Mouse (Mus musculus) gastrocnemius, adult 2 months (tissue): ENCODE data around the gene Cacng4. TPM values are rescaled to one million over a fixed set of nuclear protein-coding genes. Genes with fewer than 3 reads are reported as not detected.

Source experiments
- DNase-seq: peaks from one replicate; pipeline ENCODE4 v3.0.0; 2022
- H3K27ac ChIP-seq: fragments of 200-600 bp; 2 replicates; pipeline ENCODE4 v1.8.1; 2022; ENCODE audit warnings: mild to moderate bottlenecking
- H3K4me3 ChIP-seq: fragments of 200-600 bp; 2 replicates; pipeline ENCODE4 v1.8.1; 2022; ENCODE audit warnings: mild to moderate bottlenecking, moderate library complexity
- CTCF ChIP-seq: fragments of 200-600 bp; IDR thresholded peaks from 2 replicates; pipeline ENCODE4 v1.8.1; 2022; ENCODE audit warnings: antibody characterized with exemption, mild to moderate bottlenecking, moderate library complexity
- intact Hi-C: fragments of 180-260 bp; cut with DNase I; formaldehyde crosslinking; loops from one replicate; pipeline ENCODE4 v1.15.1; 2025
- total RNA-seq, 2 experiments: library from RNA; stranded (reverse); gene quantifications; 2 replicates each; pipeline ENCODE4 v1.2.3; 2021

Cacng4 gene
- total RNA-seq, 2 experiments from 2014 or later, result not detected

GRCm38 (mm10) chr11:107728073-107728863, 66.1 kb downstream of the Cacng4 start:
- peak; percentile 62 for DNase-seq
- no peak; the same call in 1 of the 2 replicates for TF ChIP-seq CTCF
- intact Hi-C loops, result loop anchor here (2.0 kb wide), 1 partner anchor 51 kb away; no protein-coding TSS in a partner anchor
- H3K4me3 ChIP-seq, result no peak overlapping the region
- H3K27ac ChIP-seq, result peak overlapping the region; percentile 91; the same call in 1 of the 2 replicates

GRCm38 (mm10) chr11:107724603-107725002, 69.8 kb downstream of the Cacng4 start:
- Histone ChIP-seq H3K4me3 (no peak overlapping the region), H3K27ac (no peak overlapping the region)
- intact Hi-C loops, result no loop called here
- no peak for DNase-seq
- no peak for TF ChIP-seq CTCF

DNA sequence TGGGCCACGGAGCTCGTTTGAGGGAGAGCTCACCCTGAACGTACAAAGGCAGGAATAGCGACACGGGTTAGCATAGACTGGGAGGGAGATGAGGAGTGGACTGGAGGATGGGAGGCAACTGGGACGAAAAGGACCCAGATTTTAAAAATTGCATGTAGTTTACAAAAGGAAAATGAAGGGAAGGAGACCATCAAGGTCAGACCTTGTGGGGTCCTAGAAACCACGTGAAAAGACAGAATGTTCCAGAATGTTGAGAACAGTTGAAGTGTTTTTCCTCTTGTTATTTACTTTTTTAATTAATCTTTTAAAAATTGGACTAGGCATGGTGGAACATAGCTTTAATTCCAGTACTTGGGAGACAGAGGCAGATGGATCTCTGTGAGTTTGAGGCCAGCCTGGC, 73.3 kb downstream of the Cacng4 start:
- DNase-seq, result no peak
- intact Hi-C loops, result no loop called here
- TF ChIP-seq CTCF, result no peak
- Histone ChIP-seq H3K4me3 (no peak overlapping the region), H3K27ac (no peak overlapping the region)

DNA sequence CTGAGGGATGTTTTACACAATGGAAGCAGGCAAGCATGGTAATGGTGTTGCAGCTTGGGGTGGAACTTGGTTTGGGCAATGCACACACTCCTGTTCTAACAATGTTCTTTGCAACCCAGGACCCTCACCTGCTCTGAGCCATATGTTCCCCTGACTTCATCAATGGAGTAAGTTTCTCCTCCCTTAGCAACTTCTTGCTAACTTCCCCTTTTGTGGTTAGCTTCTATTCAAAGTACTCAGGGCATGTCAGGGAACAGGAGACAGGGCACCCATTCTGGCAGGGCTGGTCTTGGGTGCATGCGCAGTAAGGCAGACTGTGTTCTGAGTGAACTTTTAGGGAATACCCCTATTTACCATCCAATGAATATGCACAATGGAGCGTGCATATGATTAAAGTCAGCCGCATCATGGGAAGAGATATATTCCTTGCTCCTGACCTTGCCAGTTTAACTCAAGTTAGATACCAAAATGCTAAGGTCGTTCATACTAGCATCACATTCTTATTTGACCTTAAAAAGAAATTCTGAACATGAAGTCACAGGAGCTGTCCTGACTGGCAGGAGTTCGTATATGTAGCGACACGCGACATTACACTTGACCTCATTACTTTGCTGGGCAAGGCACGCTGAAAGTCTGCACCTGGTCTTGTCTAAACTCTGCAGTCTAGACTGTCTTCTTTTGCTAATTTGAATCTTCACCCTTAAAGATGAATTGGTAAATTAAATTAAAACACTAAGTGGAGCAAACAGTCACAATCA, 73.9 kb downstream of the Cacng4 start:
- no peak overlapping the region for H3K27ac ChIP-seq
- no peak for DNase-seq
- no peak overlapping the region for H3K4me3 ChIP-seq
- intact Hi-C loops, result no loop called here
- no peak for TF ChIP-seq CTCF

DNA sequence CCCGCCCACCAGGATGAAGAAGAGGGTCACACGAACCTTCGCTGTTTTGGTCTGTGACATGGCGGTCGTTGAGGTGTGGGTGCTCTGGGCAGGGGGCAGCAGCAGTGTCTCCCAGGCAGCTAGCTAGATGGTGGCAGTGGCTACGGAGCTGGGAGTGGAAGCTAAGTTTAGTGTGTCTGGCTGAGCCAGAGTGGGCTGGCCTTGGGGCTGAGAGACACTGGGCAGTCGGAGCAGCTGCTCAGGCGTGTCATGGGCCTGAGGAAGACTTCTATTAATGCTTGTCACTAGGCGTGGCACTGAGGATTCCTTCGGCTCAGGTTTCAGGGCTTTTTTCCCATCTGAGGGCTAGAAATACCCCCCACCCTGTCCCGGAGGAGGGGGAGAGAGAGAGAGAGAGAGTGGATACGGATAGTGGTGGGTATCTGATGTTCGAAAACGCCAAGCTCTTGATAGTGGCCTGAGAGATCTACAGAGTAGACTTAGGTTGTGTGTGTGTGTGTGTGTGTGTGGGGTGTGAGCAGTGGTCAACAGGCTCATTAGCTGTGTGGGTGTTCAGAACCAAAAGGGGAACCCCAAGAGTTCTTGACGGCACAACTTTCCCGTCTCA, 77.9 kb downstream of the Cacng4 start, which contains the start of gene Cacng1:
Gene Cacng1 (minus strand): TSS at position 191 of the 607 bp plus-strand sequence.
- peak within 1 kb of the TSS; percentile 77 for H3K4me3 ChIP-seq
- DNase-seq, result peak; percentile 88
- intact Hi-C loops, result no loop called here

GRCm38 (mm10) chr11:107714368-107714767, 80.0 kb downstream of the Cacng4 start:
- intact Hi-C loops, result no loop called here
- peak; percentile 84 for DNase-seq
- Histone ChIP-seq H3K4me3 (peak overlapping the region; percentile 77), H3K27ac (peak overlapping the region; percentile 93)
- TF ChIP-seq CTCF, result no peak

More for the DNA sequence above, 77.9 kb downstream of the Cacng4 start, which contains the start of gene Cacng1:
- peak within 1 kb of the TSS; percentile 93 for H3K27ac ChIP-seq
- no peak for TF ChIP-seq CTCF

- Histone ChIP-seq H3K4me3 (no peak overlapping the region), H3K27ac (no peak overlapping the region; the same call in 1 of the 2 replicates)
- no peak for DNase-seq
- TF ChIP-seq CTCF, result no peak
- intact Hi-C loops, result no loop called here
Observed at GRCm38 (mm10) chr11:107710379-107710778, 84.0 kb downstream of the Cacng4 start.

GRCm38 (mm10) chr11:107707897-107708610, 86.3 kb downstream of the Cacng4 start:
- no peak for TF ChIP-seq CTCF
- intact Hi-C loops, result no loop called here
- DNase-seq, result no peak

GRCm38 (mm10) chr11:107705476-107706074, 88.8 kb downstream of the Cacng4 start:
- Histone ChIP-seq H3K27ac (peak overlapping the region; percentile 12; the same call in 1 of the 2 replicates), H3K4me3 (no peak overlapping the region)
- no peak for TF ChIP-seq CTCF
- DNase-seq, result no peak
- intact Hi-C loops, result no loop called here

More at GRCm38 (mm10) chr11:107707897-107708610, 86.3 kb downstream of the Cacng4 start:
- peak overlapping the region; percentile 28; the same call in 1 of the 2 replicates for H3K27ac ChIP-seq
- no peak overlapping the region for H3K4me3 ChIP-seq

- no peak for DNase-seq
- Histone ChIP-seq H3K4me3 (no peak overlapping the region), H3K27ac (no peak overlapping the region)
- no peak for TF ChIP-seq CTCF
- intact Hi-C loops, result no loop called here
Observed at GRCm38 (mm10) chr11:107705060-107705459, 89.3 kb downstream of the Cacng4 start.

DNA sequence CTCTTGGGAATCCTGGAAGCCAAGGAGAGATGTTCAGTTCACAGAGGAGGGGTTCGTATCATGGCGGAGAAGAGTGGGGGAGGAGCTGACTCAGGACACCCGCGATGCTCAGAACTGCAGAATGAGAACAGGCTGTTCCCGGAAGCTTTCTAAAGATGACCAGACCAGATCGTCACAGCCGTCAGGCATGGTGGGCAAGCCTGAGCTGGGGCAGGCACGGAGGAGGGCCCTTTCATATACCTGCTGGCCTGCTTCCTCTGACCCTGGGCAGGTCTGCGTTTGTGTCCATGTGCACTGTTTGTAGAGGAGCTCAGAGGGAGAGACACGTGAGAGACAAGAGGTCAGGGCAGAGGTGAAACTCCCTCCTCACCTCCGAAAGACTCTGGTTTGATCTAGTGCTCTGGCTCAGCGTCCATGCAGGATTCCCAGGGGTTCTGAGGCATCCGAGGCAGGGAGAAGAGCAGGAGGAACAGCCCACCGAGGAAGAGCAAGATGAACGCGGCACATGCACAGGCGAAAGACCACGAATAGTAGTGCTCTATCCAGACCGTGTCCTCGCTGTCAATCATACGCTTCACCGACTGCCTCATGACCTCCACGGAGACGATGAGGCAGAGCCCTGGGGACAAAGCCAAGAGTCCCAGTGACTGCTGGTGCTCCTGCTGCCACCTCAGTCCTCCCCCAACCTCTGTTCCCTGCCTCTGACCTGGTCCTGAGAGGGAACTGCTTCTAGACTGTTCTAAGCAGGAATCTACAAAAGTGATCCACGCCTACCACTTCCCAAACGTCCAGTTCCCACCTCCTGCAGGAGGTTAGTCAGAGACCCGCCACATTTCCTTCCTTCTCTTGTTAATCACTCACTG, 90.9 kb downstream of the Cacng4 start:
- TF ChIP-seq CTCF, result no peak
- Histone ChIP-seq H3K4me3 (peak overlapping the region; percentile 48), H3K27ac (peak overlapping the region; percentile 80)
- peak; percentile 43 for DNase-seq
- intact Hi-C loops, result no loop called here
